Mouse (Mus musculus): ENCODE measurements around the gene Cenpb.

DNA sequence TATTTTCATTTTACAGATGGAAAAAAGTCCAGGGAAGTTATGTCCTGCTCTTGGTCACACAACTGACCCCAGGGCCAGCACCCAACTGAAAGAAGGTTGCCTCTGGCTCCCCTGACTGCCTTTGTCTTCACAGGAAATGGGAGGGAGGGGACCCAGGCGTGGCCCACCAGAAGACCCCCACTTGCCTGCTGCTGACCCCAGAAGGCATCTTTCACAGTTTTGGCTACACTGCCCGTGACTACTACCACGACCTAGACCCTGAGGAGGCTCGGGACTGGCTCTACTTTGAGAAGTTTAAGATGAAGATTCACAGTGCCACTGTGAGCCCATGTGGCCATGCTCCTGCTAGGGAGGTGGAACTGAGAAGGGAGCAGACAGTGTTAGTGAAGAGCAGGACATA lies 41.6 kb downstream of the Cenpb start:
- TF ChIP-seq CTCF (IDR thresholded peaks at IDR 0.05; ENCODE audit: extremely low read depth, insufficient read depth, insufficient read length, insufficient replicate concordance) (no peak), POLR2A (IDR thresholded peaks at IDR 0.05; ENCODE audit: low read depth, low read length) (no peak)
